Mouse (Mus musculus) liver, postnatal 0 days (tissue): ENCODE results near the gene Atp2a3. TPM values are rescaled to one million over a fixed set of nuclear protein-coding genes. Genes with fewer than 3 reads are reported as not detected.

Experiments used
- ATAC-seq: fragments of 200-750 bp; cut with Nextera tagmentation; 2 replicates; pipeline ENCODE4 v1.8.0; 2017; ENCODE audit warnings: mild to moderate bottlenecking, moderate library complexity
- DNase-seq: peaks from one replicate; pipeline ENCODE4 v3.0.0-alpha.2; 2016
- H3K27ac ChIP-seq: fragments of 300-500 bp; sonication (generic); 2 replicates; pipeline ENCODE4 v1.5.1; 2014; ENCODE audit warnings: antibody characterized with exemption, moderate library complexity, mild to moderate bottlenecking, low read depth
- H3K27me3 ChIP-seq: fragments of 300-500 bp; sonication (generic); 2 replicates; pipeline ENCODE4 v1.6.1; 2014; ENCODE audit warnings: low read length, control low read depth, mixed read lengths; ENCODE audit not compliant: insufficient read depth
- H3K36me3 ChIP-seq: fragments of 300-500 bp; sonication (generic); replicated peaks from 2 replicates; pipeline ENCODE4 v1.6.1; 2014; ENCODE audit warnings: mild to moderate bottlenecking, control low read depth, low read length, moderate library complexity, mixed read lengths; ENCODE audit not compliant: insufficient read depth
- H3K4me1 ChIP-seq: fragments of 300-500 bp; sonication (generic); 2 replicates; pipeline ENCODE4 v1.6.1; 2014; ENCODE audit warnings: antibody characterized with exemption, mild to moderate bottlenecking, control low read depth; ENCODE audit not compliant: insufficient read depth
- H3K4me2 ChIP-seq: fragments of 300-500 bp; sonication (generic); 2 replicates; pipeline ENCODE4 v1.6.1; 2014; ENCODE audit warnings: low read depth, mild to moderate bottlenecking, low read length, moderate library complexity, mixed read lengths
- H3K4me3 ChIP-seq: fragments of 300-500 bp; sonication (generic); 2 replicates; pipeline ENCODE4 v1.5.1; 2014; ENCODE audit warnings: low read depth, low read length
- H3K9ac ChIP-seq: fragments of 300-500 bp; sonication (generic); replicated peaks from 2 replicates; pipeline ENCODE4 v1.6.1; 2014; ENCODE audit warnings: mild to moderate bottlenecking, moderate library complexity
- H3K9me3 ChIP-seq: fragments of 300-500 bp; sonication (generic); 2 replicates; pipeline ENCODE4 v1.6.1; 2016; ENCODE audit warnings: mild to moderate bottlenecking, control low read depth, low read length, mixed read lengths
- CTCF ChIP-seq: sonication (generic); IDR thresholded peaks from 2 replicates; pipeline ENCODE4 v1.5.1; 2016; ENCODE audit warnings: antibody characterized with exemption, low read depth
- EP300 ChIP-seq: IDR thresholded peaks from 2 replicates; pipeline ENCODE4 v1.6.1; 2016; ENCODE audit warnings: antibody characterized with exemption, low read depth, mild to moderate bottlenecking
- WGBS: fragments of 180-500 bp; shearing (Covaris S2); extraction: QIAGEN DNeasy Blood & Tissue Kit; methylation state at CpG from one replicate; pipeline ENCODE4 v1.1.7; 2014; ENCODE audit not compliant: insufficient replicate concordance; 5-methylcytosine and 5-hydroxymethylcytosine counted together
- polyA plus RNA-seq: library from polyadenylated mRNA; unstranded; fragments of >200 nt; fragmentation: Nextera tagmentation; extraction: Ambion mirVana; gene quantifications from 2 replicates; pipeline ENCODE4 v1.2.1, GENCODE M21; 2015

Atp2a3 gene
- polyA plus RNA-seq, 1 experiment from 2014 or later = 14.6 TPM

- H3K4me2 ChIP-seq = peak overlapping the region; percentile 69
- H3K4me3 ChIP-seq = peak overlapping the region; percentile 54
- TF ChIP-seq EP300 (no peak), CTCF (no peak)
- H3K9me3 ChIP-seq = no peaks in the 10 kb centered on the region
- peaks cover 17% of the 10 kb centered on the region for H3K4me1 ChIP-seq
- H3K9ac ChIP-seq = no peak overlapping the region
- 52% methylated on average over 2 of the region's 2 CpGs for WGBS
- H3K27ac ChIP-seq = peak overlapping the region; percentile 88; the same call in 1 of the 2 replicates
- H3K27me3 ChIP-seq = peaks cover 25% of the 10 kb centered on the region
- DNase-seq (no peak), ATAC-seq (no peak)
- no peaks in the 10 kb centered on the region for H3K36me3 ChIP-seq
Measured at GRCm38 (mm10) chr11:72962378-72962777, 1.4 kb downstream of the Atp2a3 start.

- 42% methylated on average over 7 of the region's 7 CpGs for WGBS
- peaks cover 15% of the 10 kb centered on the region for H3K4me1 ChIP-seq
Measured at GRCm38 (mm10) chr11:72963058-72963788, 2.3 kb downstream of the Atp2a3 start.

GRCm38 (mm10) chr11:72963789-72964294, 2.9 kb downstream of the Atp2a3 start:
- TF ChIP-seq EP300 (no peak), CTCF (no peak)
- no peaks in the 10 kb centered on the region for H3K9me3 ChIP-seq
- H3K4me1 ChIP-seq = peaks cover 15% of the 10 kb centered on the region
- ATAC-seq (peak; percentile 9; the same call in 1 of the 2 replicates), DNase-seq (no peak)
- peak overlapping the region; percentile 69 for H3K4me2 ChIP-seq
- H3K27me3 ChIP-seq = peaks cover 23% of the 10 kb centered on the region
- H3K27ac ChIP-seq = peak overlapping the region; percentile 69
- 59% methylated on average over 3 of the region's 3 CpGs for WGBS
- no peak overlapping the region for H3K9ac ChIP-seq
- no peak overlapping the region for H3K4me3 ChIP-seq
- no peaks in the 10 kb centered on the region for H3K36me3 ChIP-seq

More at GRCm38 (mm10) chr11:72963058-72963788, 2.3 kb downstream of the Atp2a3 start:
- Histone ChIP-seq H3K27me3 (peaks cover 25% of the 10 kb centered on the region), H3K9ac (no peak overlapping the region), H3K36me3 (no peaks in the 10 kb centered on the region), H3K4me2 (peak overlapping the region; percentile 69), H3K27ac (peak overlapping the region; percentile 69), H3K9me3 (no peaks in the 10 kb centered on the region), H3K4me3 (peak overlapping the region; percentile 54; the same call in 1 of the 2 replicates)
- TF ChIP-seq CTCF = no peak
- no peak for TF ChIP-seq EP300
- peak; percentile 43 for ATAC-seq
- DNase-seq = peak; percentile 36

DNA sequence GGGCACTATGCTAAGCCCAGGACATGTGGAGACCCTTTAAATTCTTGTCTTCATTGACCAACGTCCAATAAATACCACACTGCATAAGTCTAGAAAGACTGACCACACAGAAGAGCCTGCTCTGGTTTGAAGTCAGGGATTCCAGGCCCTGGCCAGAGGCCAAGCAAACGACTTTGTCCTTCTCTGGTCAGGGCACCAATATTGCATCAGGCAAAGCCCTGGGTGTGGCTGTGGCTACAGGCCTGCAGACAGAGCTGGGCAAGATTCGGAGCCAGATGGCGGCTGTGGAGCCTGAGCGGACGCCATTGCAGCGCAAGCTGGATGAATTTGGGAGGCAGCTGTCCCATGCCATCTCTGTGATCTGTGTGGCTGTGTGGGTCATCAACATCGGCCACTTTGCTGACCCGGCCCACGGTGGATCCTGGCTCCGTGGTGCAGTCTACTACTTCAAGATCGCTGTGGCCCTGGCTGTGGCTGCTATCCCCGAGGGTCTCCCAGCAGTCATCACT, 14.1 kb downstream of the Atp2a3 start:
- H3K4me3 ChIP-seq = no peak overlapping the region
- WGBS = 77% methylated on average over 13 of the region's 13 CpGs
- TF ChIP-seq CTCF = no peak
- TF ChIP-seq EP300 = no peak
- no peak overlapping the region for H3K27ac ChIP-seq
- no peak overlapping the region for H3K4me2 ChIP-seq
- peak; percentile 39 for DNase-seq
- ATAC-seq = no peak
- H3K4me1 ChIP-seq = no peaks in the 10 kb centered on the region
- H3K27me3 ChIP-seq = no peaks in the 10 kb centered on the region
- no peak overlapping the region for H3K9ac ChIP-seq
- H3K36me3 ChIP-seq = peaks cover 12% of the 10 kb centered on the region; the same call in 1 of the 2 replicates
- no peaks in the 10 kb centered on the region for H3K9me3 ChIP-seq

GRCm38 (mm10) chr11:72982516-72982915, 21.5 kb downstream of the Atp2a3 start:
- Histone ChIP-seq H3K27ac (no peak overlapping the region), H3K4me1 (no peaks in the 10 kb centered on the region; the same call in none of the 2 replicates), H3K27me3 (no peaks in the 10 kb centered on the region), H3K4me2 (no peak overlapping the region), H3K4me3 (no peak overlapping the region), H3K36me3 (peaks cover 7% of the 10 kb centered on the region; the same call in 1 of the 2 replicates), H3K9ac (no peak overlapping the region), H3K9me3 (no peaks in the 10 kb centered on the region)
- DNase-seq (no peak), ATAC-seq (no peak)
- no peak for TF ChIP-seq EP300
- TF ChIP-seq CTCF = no peak
- 84% methylated on average over 9 of the region's 9 CpGs for WGBS

DNA sequence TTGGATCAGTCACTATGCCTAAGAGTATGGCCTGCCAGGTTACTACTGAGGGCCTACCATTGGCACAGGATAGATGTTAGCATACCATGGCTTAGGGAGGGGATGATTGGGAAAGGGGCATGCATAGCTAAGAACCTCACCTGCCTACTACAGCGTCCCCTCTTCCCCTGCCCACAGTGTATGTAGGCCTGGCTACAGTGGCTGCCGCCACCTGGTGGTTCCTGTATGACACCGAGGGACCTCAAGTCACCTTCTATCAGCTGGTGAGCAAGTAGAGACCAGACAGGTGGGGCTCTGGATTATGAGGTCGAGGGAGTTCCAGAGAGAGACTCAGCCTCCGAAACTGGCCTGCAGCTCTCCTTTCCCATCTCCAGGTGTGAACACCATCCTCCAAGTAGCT, 22.3 kb downstream of the Atp2a3 start:
- ATAC-seq = no peak
- WGBS = 58% methylated on average over 5 of the region's 5 CpGs

More for the DNA sequence above, 22.3 kb downstream of the Atp2a3 start:
- Histone ChIP-seq H3K4me1 (no peaks in the 10 kb centered on the region; the same call in none of the 2 replicates), H3K27me3 (no peaks in the 10 kb centered on the region), H3K27ac (no peak overlapping the region), H3K9me3 (no peaks in the 10 kb centered on the region), H3K4me3 (no peak overlapping the region), H3K36me3 (peaks cover 7% of the 10 kb centered on the region; the same call in 1 of the 2 replicates), H3K4me2 (no peak overlapping the region), H3K9ac (no peak overlapping the region)
- DNase-seq = no peak
- TF ChIP-seq CTCF (peak; percentile 71), EP300 (no peak)
